Mouse (Mus musculus): ENCODE data around the gene Stat5b.

Stat5b gene

DNA sequence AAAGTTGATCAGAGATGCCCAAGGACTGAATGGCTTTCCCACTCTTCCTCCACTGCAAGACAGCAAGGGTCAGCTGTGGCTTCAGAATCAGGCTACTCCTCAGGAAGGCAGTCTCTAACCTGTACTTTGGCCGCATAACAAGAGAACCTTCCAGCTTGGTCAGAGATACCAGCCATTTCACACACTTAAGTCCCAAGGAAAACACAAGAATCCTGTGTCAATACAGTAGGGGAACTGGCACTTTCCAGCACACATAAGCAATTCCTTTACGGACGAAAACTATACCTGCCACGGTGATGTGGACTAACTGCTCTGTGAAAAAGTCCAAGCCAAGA is 113.8 kb downstream of the Stat5b start:
- no peak for DNase-seq (ENCODE audit: low read depth, low spot score)

DNA sequence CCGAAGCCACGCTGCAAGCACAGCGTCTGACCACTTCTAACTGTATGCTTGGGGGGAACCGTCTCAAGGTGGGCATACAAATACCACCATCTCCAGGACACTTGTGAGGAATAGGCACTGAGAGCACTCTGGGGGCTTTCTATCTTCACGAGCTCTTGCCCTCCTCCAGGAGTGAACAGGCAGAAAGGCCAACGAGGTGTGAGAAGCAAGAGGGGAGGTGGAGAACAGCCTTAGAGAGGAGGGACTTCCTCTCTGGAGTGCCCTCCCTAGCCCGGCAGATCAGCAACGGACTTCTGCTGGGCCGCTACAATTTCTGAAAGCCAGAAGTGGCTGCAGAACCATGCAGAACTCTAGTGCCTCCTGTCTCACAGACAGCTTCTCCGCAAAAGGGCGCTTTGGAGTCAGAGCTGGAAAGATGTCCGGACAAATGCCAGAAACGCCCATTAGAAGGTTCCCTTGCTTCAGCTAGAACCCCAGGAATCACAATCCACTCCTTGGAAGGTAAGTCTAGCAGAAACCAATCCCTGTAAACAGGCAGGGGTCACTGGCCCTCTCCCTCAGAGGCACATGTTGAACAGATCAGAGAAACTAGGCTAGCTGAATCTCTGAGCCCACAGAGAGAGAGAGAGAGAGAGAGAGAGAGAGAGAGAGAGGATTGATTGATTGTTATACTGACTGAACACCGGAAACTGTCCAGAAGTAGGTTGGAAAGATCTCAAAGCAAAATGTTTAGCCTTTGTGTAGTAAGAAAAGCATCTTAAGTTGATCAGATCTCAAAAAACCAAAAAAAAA is 114.4 kb downstream of the Stat5b start:
- no peak for DNase-seq (ENCODE audit: low read depth, low spot score)

DNA sequence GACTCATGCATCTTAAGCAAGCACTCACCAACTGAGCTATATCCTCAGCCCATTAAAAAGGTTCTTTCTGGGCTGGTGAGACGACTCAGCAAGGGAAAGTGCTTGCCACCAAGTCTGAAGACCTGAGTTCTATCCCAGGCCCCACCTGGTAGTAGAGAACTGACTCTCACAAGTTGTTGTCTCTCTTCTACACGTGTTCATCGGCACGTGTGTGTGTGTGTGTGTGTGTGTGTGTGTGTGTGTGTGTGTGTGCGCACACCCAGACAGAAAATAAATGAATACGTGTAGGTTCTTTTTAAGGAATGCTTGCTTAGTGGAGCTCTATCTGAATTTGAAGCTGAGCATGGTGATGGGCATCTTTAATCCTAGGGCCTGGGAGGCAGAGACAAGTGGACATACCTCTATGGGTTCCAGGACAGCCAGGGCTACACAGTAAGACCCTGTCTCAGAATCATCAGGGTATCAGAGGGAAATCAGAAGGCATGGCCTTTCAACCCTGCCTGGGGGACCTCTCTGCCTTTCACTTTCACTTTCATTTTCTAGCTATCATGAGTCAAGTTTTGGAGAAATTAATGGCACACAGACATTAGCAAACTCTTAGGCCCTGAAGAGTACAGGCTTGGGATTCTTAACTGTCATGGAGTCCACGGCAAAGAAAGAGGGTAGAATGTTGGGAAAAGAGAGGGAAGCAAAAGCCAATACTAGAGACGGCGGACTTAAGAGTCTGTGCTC is 115.2 kb downstream of the Stat5b start:
- DNase-seq (ENCODE audit: low read depth, low spot score), result no peak
